Mouse (Mus musculus) liver, adult 2 months (tissue): ENCODE results near the gene Dst. TPM values are rescaled to one million over a fixed set of nuclear protein-coding genes. Genes with fewer than 3 reads are reported as not detected.

ENCODE experiments used
- DNase-seq: peaks from one replicate; pipeline ENCODE4 v3.0.0-alpha.2; 2011; ENCODE audit warnings: low read depth, low spot score; ENCODE audit errors: extremely low read depth
- H3K27ac ChIP-seq: fragments of 200-500 bp; replicated peaks from 2 replicates; pipeline ENCODE4 v1.5.1; 2012; ENCODE audit warnings: low read depth, mild to moderate bottlenecking, control low read depth, inconsistent platforms, low read length; ENCODE audit not compliant: insufficient read depth
- H3K27me3 ChIP-seq: fragments of 200-500 bp; 2 replicates; pipeline ENCODE4 v1.6.1; 2012; ENCODE audit warnings: mild to moderate bottlenecking, moderate library complexity, low read length, inconsistent platforms; ENCODE audit not compliant: control insufficient read depth, insufficient read depth
- H3K36me3 ChIP-seq: fragments of 200-500 bp; 2 replicates; pipeline ENCODE4 v1.6.1; 2012; ENCODE audit warnings: low read length, inconsistent platforms; ENCODE audit not compliant: control insufficient read depth, insufficient read depth
- H3K4me1 ChIP-seq: fragments of 200-500 bp; 2 replicates; pipeline ENCODE4 v1.6.1; 2011; ENCODE audit warnings: low read length; ENCODE audit not compliant: control insufficient read depth, insufficient read depth
- H3K4me3 ChIP-seq: fragments of 200-500 bp; 2 replicates; pipeline ENCODE4 v1.5.1; 2011; ENCODE audit warnings: low read depth, mild to moderate bottlenecking, control low read depth, low read length, moderate library complexity; ENCODE audit not compliant: insufficient read depth
- H3K79me2 ChIP-seq: fragments of 200-500 bp; 2 replicates; pipeline ENCODE4 v1.6.1; 2012; ENCODE audit warnings: inconsistent platforms, mild to moderate bottlenecking, low read length, moderate library complexity; ENCODE audit not compliant: control insufficient read depth, insufficient read depth
- H3K9ac ChIP-seq: fragments of 200-500 bp; 2 replicates; pipeline ENCODE4 v1.6.1; 2012; ENCODE audit warnings: low read depth, mild to moderate bottlenecking, control low read depth, inconsistent platforms, low read length
- CTCF ChIP-seq: fragments of 200-500 bp; IDR thresholded peaks from 2 replicates; pipeline ENCODE4 v1.5.1; 2011; ENCODE audit warnings: low read depth, low read length, control low read depth
- POLR2A ChIP-seq: fragments of 200-500 bp; IDR thresholded peaks from 2 replicates; pipeline ENCODE4 v1.6.1; 2011; ENCODE audit warnings: low read length, control low read depth; ENCODE audit not compliant: insufficient read depth; ENCODE audit errors: extremely low read depth
- WGBS: fragments of 180-500 bp; shearing (Covaris S2); methylation state at CpG from one replicate; pipeline ENCODE4 v1.1.7; 2018; 5-methylcytosine and 5-hydroxymethylcytosine counted together
- polyA plus RNA-seq: library from polyadenylated mRNA; depleted of rRNA; stranded (reverse); fragments of >200 nt; gene quantifications from 2 replicates; pipeline ENCODE4 v1.2.3, GENCODE M21; 2012
- total RNA-seq: library from RNA; depleted of rRNA; stranded (reverse); fragments of >200 nt; gene quantifications from 2 replicates; pipeline ENCODE4 v1.2.3, GENCODE M21; 2014

The Dst gene
- total and polyA plus RNA-seq, 2 experiments = 10.5 to 53.6 TPM

GRCm38 (mm10) chr1:34245951-34246641 is 338.1 kb downstream of the Dst start:
- DNase-seq = no peak
- 97% methylated on average over 15 of the region's 15 CpGs for WGBS
- Histone ChIP-seq H3K27me3 (no peaks in the 10 kb centered on the region), H3K36me3 (peaks cover 56% of the 10 kb centered on the region), H3K27ac (no peak overlapping the region), H3K4me1 (no peaks in the 10 kb centered on the region), H3K4me3 (no peak overlapping the region), H3K9ac (no peak overlapping the region), H3K79me2 (no peaks in the 10 kb centered on the region)
- no peak for TF ChIP-seq CTCF
- TF ChIP-seq POLR2A = no peak

GRCm38 (mm10) chr1:34246642-34246987 is 338.6 kb downstream of the Dst start:
- Histone ChIP-seq H3K4me3 (no peak overlapping the region), H3K36me3 (peaks cover 60% of the 10 kb centered on the region), H3K4me1 (peaks cover under 1% of the 10 kb centered on the region; the same call in 1 of the 2 replicates), H3K9ac (no peak overlapping the region), H3K79me2 (no peaks in the 10 kb centered on the region), H3K27me3 (no peaks in the 10 kb centered on the region), H3K27ac (no peak overlapping the region)
- no peak for DNase-seq
- WGBS = 98% methylated on average over 8 of the region's 8 CpGs
- TF ChIP-seq CTCF = no peak
- TF ChIP-seq POLR2A = no peak

- peaks cover 74% of the 10 kb centered on the region for H3K36me3 ChIP-seq
- H3K4me1 ChIP-seq = peaks cover 3% of the 10 kb centered on the region; the same call in 1 of the 2 replicates
- TF ChIP-seq CTCF (no peak), POLR2A (no peak)
- no peak overlapping the region for H3K4me3 ChIP-seq
- no peak overlapping the region for H3K9ac ChIP-seq
- H3K27ac ChIP-seq = no peak overlapping the region
- H3K79me2 ChIP-seq = no peaks in the 10 kb centered on the region; the same call in 1 of the 2 replicates
- 73% methylated on average over 13 of the region's 13 CpGs for WGBS
- DNase-seq = no peak
- H3K27me3 ChIP-seq = no peaks in the 10 kb centered on the region
Measured at GRCm38 (mm10) chr1:34251137-34251536, 343.1 kb downstream of the Dst start.

- TF ChIP-seq CTCF = no peak
- no peak for TF ChIP-seq POLR2A
- Histone ChIP-seq H3K9ac (no peak overlapping the region), H3K4me3 (no peak overlapping the region), H3K27ac (peak overlapping the region; percentile 27; the same call in 1 of the 2 replicates), H3K36me3 (peaks cover 76% of the 10 kb centered on the region), H3K4me1 (peaks cover 3% of the 10 kb centered on the region; the same call in 1 of the 2 replicates), H3K79me2 (no peaks in the 10 kb centered on the region; the same call in 1 of the 2 replicates), H3K27me3 (no peaks in the 10 kb centered on the region)
- 19% methylated on average over 8 of the region's 8 CpGs for WGBS
- DNase-seq = peak; percentile 80
Measured at GRCm38 (mm10) chr1:34252267-34252666, 344.2 kb downstream of the Dst start.

- DNase-seq = no peak
- Histone ChIP-seq H3K27me3 (no peaks in the 10 kb centered on the region), H3K36me3 (peaks cover 80% of the 10 kb centered on the region), H3K9ac (no peak overlapping the region), H3K4me1 (peaks cover 3% of the 10 kb centered on the region; the same call in 1 of the 2 replicates), H3K79me2 (no peaks in the 10 kb centered on the region; the same call in 1 of the 2 replicates), H3K4me3 (no peak overlapping the region), H3K27ac (no peak overlapping the region)
- TF ChIP-seq CTCF (no peak), POLR2A (no peak)
- WGBS = 69% methylated on average over 7 of the region's 7 CpGs
Measured at GRCm38 (mm10) chr1:34253876-34254275, 345.9 kb downstream of the Dst start.

- H3K4me3 ChIP-seq = no peak overlapping the region
- no peak overlapping the region for H3K9ac ChIP-seq
- no peaks in the 10 kb centered on the region for H3K4me1 ChIP-seq
- no peak overlapping the region for H3K27ac ChIP-seq
- WGBS = 87% methylated on average over 8 of the region's 8 CpGs
- TF ChIP-seq POLR2A = no peak
- TF ChIP-seq CTCF = no peak
- H3K27me3 ChIP-seq = no peaks in the 10 kb centered on the region
- peaks cover 75% of the 10 kb centered on the region for H3K36me3 ChIP-seq
- no peak for DNase-seq
- H3K79me2 ChIP-seq = no peaks in the 10 kb centered on the region
Measured at GRCm38 (mm10) chr1:34259898-34260297, 351.9 kb downstream of the Dst start.
